Mouse (Mus musculus) embryonic facial prominence, embryonic 10.5 days (tissue): Measurements from ENCODE around the gene Fbxo3. TPM values are rescaled to one million over a fixed set of nuclear protein-coding genes. Genes with fewer than 3 reads are reported as not detected.
"Not testable (repeated sequence)": the region's sequence is repeated elsewhere in the genome, so short reads cannot be mapped to it uniquely, and the experiment has no call there.

ENCODE experiments used
- DNase-seq: peaks from one replicate; pipeline ENCODE4 v3.0.0-alpha.2; 2017; ENCODE audit warnings: low spot score
- H3K27ac ChIP-seq: fragments of 300-500 bp; sonication (generic); replicated peaks from 2 replicates; pipeline ENCODE4 v1.5.1; 2016; ENCODE audit warnings: mild to moderate bottlenecking
- H3K27me3 ChIP-seq: fragments of 300-500 bp; sonication (generic); replicated peaks from 2 replicates; pipeline ENCODE4 v1.6.1; 2016; ENCODE audit warnings: low read depth, mild to moderate bottlenecking; ENCODE audit not compliant: poor library complexity, severe bottlenecking
- H3K36me3 ChIP-seq: fragments of 300-500 bp; sonication (generic); replicated peaks from 2 replicates; pipeline ENCODE4 v1.6.1; 2016; ENCODE audit warnings: mild to moderate bottlenecking, moderate library complexity
- H3K4me1 ChIP-seq: fragments of 300-500 bp; sonication (generic); 2 replicates; pipeline ENCODE4 v1.6.1; 2016
- H3K4me3 ChIP-seq: fragments of 300-500 bp; sonication (generic); 2 replicates; pipeline ENCODE4 v1.5.1; 2016; ENCODE audit warnings: mild to moderate bottlenecking, moderate library complexity
- H3K9me3 ChIP-seq: fragments of 300-500 bp; sonication (generic); 2 replicates; pipeline ENCODE4 v1.6.1; 2016; ENCODE audit warnings: mild to moderate bottlenecking
- WGBS: fragments of 180-500 bp; shearing (Covaris S2); methylation state at CpG from one replicate; pipeline ENCODE4 v1.1.7; 2016; 5-methylcytosine and 5-hydroxymethylcytosine counted together
- polyA plus RNA-seq: library from polyadenylated mRNA; unstranded; fragments of >200 nt; fragmentation: Nextera tagmentation; extraction: Ambion mirVana; gene quantifications from 2 replicates; pipeline ENCODE4 v1.2.1, GENCODE M21; 2016

Fbxo3 gene
- polyA plus RNA-seq, 1 experiment from 2014 or later = 44.4 TPM

- DNase-seq = peak; percentile 9
- peak overlapping the region; percentile 63; the same call in 1 of the 2 replicates for H3K27ac ChIP-seq
- WGBS = 40% methylated on average over 5 of the region's 5 CpGs
These were observed 16.3 kb downstream of the Fbxo3 start for GRCm38 (mm10) chr2:104043624-104044478.

GRCm38 (mm10) chr2:104044479-104045080 lies 17.1 kb downstream of the Fbxo3 start:
- Histone ChIP-seq H3K9me3 (no peaks in the 10 kb centered on the region), H3K36me3 (peaks cover 57% of the 10 kb centered on the region), H3K27me3 (no peaks in the 10 kb centered on the region), H3K27ac (no peak overlapping the region), H3K4me3 (no peak overlapping the region), H3K4me1 (peaks cover 8% of the 10 kb centered on the region)
- no peak for DNase-seq
- WGBS = 76% methylated on average over 1 of the region's 1 CpGs

More at GRCm38 (mm10) chr2:104043624-104044478, 16.3 kb downstream of the Fbxo3 start:
- peaks cover 8% of the 10 kb centered on the region for H3K4me1 ChIP-seq
- no peak overlapping the region for H3K4me3 ChIP-seq
- peaks cover 63% of the 10 kb centered on the region for H3K36me3 ChIP-seq
- H3K9me3 ChIP-seq = no peaks in the 10 kb centered on the region
- no peaks in the 10 kb centered on the region for H3K27me3 ChIP-seq

DNA sequence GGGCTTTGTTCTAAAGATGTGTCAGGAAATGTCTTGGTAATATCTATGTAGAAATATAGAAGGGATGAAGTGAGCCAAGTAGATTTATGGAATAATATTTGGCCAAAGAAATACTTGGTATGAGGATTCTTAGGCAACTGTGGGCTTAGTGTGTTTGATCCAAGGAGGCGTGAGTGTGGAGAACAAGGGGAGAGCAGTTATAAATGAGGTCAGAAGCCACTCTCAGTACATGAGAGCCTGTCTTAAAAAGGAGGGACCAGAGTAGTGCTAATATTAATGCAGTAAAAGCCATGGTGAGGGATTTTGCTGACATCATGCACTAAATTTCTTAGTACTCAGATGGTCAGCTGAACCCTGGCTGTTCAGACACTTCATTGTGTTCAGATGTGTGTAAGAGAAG lies 30.9 kb downstream of the Fbxo3 start:
- no peaks in the 10 kb centered on the region for H3K4me1 ChIP-seq
- H3K36me3 ChIP-seq = peaks cover 53% of the 10 kb centered on the region
- 88% methylated on average over 1 of the region's 1 CpGs for WGBS
- H3K9me3 ChIP-seq = no peaks in the 10 kb centered on the region
- no peak overlapping the region for H3K4me3 ChIP-seq
- DNase-seq = no peak
- no peak overlapping the region for H3K27ac ChIP-seq
- no peaks in the 10 kb centered on the region for H3K27me3 ChIP-seq

GRCm38 (mm10) chr2:104058954-104059353 lies 31.4 kb downstream of the Fbxo3 start:
- H3K36me3 ChIP-seq = peaks cover 48% of the 10 kb centered on the region
- H3K27ac ChIP-seq = no peak overlapping the region
- H3K27me3 ChIP-seq = no peaks in the 10 kb centered on the region
- no peaks in the 10 kb centered on the region for H3K4me1 ChIP-seq
- H3K9me3 ChIP-seq = no peaks in the 10 kb centered on the region
- H3K4me3 ChIP-seq = no peak overlapping the region
- DNase-seq = no peak
- 88% methylated on average over 4 of the region's 4 CpGs for WGBS

DNA sequence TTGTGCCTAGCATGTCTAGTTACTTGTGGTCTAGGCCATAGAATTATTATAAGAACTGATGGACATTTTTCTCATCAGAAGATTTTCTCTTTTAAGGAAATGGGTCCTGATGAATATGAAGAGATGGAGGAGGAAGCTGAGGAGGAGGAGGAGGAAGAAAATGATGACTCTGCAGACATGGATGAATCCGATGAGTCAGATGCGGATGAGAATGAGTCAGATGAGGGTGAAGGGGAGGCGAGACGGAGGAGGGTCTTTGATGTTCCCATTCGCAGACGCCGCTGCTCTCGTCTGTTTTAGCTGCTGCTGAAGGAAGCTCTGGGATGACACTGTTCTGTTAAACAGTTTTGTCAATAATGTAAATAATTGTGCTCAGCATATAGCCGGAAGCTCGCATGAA lies 32.3 kb downstream of the Fbxo3 start:
- no peak overlapping the region for H3K4me3 ChIP-seq
- H3K27me3 ChIP-seq = no peaks in the 10 kb centered on the region
- H3K36me3 ChIP-seq = peaks cover 39% of the 10 kb centered on the region
- no peak overlapping the region for H3K27ac ChIP-seq
- DNase-seq = no peak
- H3K9me3 ChIP-seq = no peaks in the 10 kb centered on the region
- no peaks in the 10 kb centered on the region for H3K4me1 ChIP-seq
- 59% methylated on average over 10 of the region's 10 CpGs for WGBS

- Histone ChIP-seq H3K4me1 (no peaks in the 10 kb centered on the region), H3K27me3 (no peaks in the 10 kb centered on the region), H3K9me3 (no peaks in the 10 kb centered on the region), H3K27ac (no peak overlapping the region), H3K4me3 (no peak overlapping the region), H3K36me3 (peaks cover 27% of the 10 kb centered on the region)
- no peak for DNase-seq
- 96% methylated on average over 6 of the region's 6 CpGs for WGBS
These were observed 33.5 kb downstream of the Fbxo3 start for GRCm38 (mm10) chr2:104060996-104061395.

GRCm38 (mm10) chr2:104062665-104063064 lies 35.1 kb downstream of the Fbxo3 start:
- Histone ChIP-seq H3K36me3 (peaks cover 27% of the 10 kb centered on the region), H3K4me3 (no peak overlapping the region), H3K27ac (no peak overlapping the region), H3K27me3 (no peaks in the 10 kb centered on the region), H3K9me3 (no peaks in the 10 kb centered on the region), H3K4me1 (no peaks in the 10 kb centered on the region)
- DNase-seq = no peak

- no peaks in the 10 kb centered on the region for H3K27me3 ChIP-seq
- H3K36me3 ChIP-seq = peaks cover 20% of the 10 kb centered on the region
- H3K4me3 ChIP-seq = no peak overlapping the region
- DNase-seq = no peak
- H3K4me1 ChIP-seq = no peaks in the 10 kb centered on the region
- H3K27ac ChIP-seq = no peak overlapping the region
- WGBS = 87% methylated on average over 2 of the region's 2 CpGs
- no peaks in the 10 kb centered on the region for H3K9me3 ChIP-seq
These were observed 36.6 kb downstream of the Fbxo3 start for GRCm38 (mm10) chr2:104064152-104064551.

- not testable (repeated sequence) for H3K9me3 ChIP-seq, H3K27me3 ChIP-seq, DNase-seq, H3K4me1 ChIP-seq, H3K27ac ChIP-seq, H3K4me3 ChIP-seq
- peaks cover 10% of the 10 kb centered on the region for H3K36me3 ChIP-seq
- WGBS = 89% methylated on average over 6 of the region's 6 CpGs
These were observed 38.0 kb downstream of the Fbxo3 start, which contains the start of gene Gm10912 for GRCm38 (mm10) chr2:104065526-104065925. Gene Gm10912, plus strand, starts transcription at chr2:104065826.

GRCm38 (mm10) chr2:104068450-104068849 lies 40.9 kb downstream of the Fbxo3 start, which contains the start of gene Gm10799:
Gene Gm10799, minus strand, starts transcription at chr2:104068550.
- not testable (repeated sequence) for H3K4me1 ChIP-seq, H3K4me3 ChIP-seq, H3K27ac ChIP-seq, H3K27me3 ChIP-seq, H3K36me3 ChIP-seq, DNase-seq, H3K9me3 ChIP-seq
- WGBS = 84% methylated on average over 7 of the region's 7 CpGs

- 8% methylated on average over 13 of the region's 13 CpGs for WGBS
- Histone ChIP-seq H3K4me3 (peak within 1 kb of the TSS; percentile 56), H3K36me3 (peaks cover 8% of the 10 kb centered on the region), H3K9me3 (peaks cover 8% of the 10 kb centered on the region), H3K4me1 (peaks cover 9% of the 10 kb centered on the region), H3K27ac (peak within 1 kb of the TSS; percentile 82), H3K27me3 (no peaks in the 10 kb centered on the region)
- peak; percentile 80 for DNase-seq
These were observed 42.2 kb downstream of the Fbxo3 start, which contains the start of gene Cd59b for GRCm38 (mm10) chr2:104069704-104070185. Gene Cd59b, plus strand, starts transcription at chr2:104069849.

DNA sequence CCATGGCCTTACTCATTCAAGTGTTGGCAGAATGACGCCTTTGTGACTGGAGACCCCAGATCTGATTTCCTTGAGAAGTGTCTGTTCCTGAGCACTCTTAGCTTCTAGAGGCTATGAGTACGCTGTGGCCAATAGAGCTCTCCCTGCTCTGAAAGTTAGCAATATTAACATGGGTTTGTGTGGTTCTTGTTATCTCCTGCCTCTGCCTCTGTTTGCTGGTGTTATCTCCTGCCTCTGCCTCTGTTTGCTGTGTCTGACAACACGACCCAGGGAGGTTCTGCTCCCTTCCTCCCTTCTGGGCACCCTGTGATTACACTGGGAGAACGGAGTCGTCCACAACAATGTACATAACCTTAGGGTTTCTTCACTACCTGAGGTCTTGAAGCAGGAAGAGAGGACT lies 50.8 kb downstream of the Fbxo3 start:
- DNase-seq, H3K27me3 ChIP-seq, H3K9me3 ChIP-seq, H3K36me3 ChIP-seq, H3K4me3 ChIP-seq, H3K27ac ChIP-seq, H3K4me1 ChIP-seq: not testable (repeated sequence)
- 73% methylated on average over 5 of the region's 5 CpGs for WGBS
